Mouse (Mus musculus): ENCODE measurements at regions not wholly inside any gene's neighbourhood (a gene's known extent, or its start where the extent isn't known, plus 50 kb on each side); places are given as distances from the start of the nearest gene placed in this dataset.

GRCm38 (mm10) chr4:84222805-84223335, 452.2 kb downstream of the Bnc2 start:
- DNase-seq (ENCODE audit: low read depth), result no peak

DNA sequence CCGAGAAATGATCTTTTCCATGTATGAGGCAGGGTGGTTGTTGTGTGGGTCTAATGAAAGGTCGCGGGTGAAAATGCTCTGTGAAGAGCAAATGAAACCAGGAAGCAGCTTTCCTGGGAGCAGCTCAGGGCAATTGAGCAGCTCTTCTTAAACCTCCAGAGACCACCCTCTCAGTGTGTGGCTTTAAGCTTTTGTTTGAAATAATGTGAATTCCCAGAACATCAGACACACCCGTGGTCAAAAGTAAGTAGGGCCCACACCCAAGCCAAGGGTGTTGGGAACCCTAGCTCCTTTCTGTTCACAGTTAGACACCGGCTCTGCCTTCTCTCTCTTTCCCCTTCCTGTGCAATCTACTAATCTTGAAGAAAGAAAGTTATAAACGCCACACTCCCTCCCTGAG, 450.5 kb downstream of the Bnc2 start:
- DNase-seq (ENCODE audit: low read depth), result no peak

All from c-Kit-positive CD71-negative TER-119-negative erythroid progenitor cells, embryonic 14.5 days (primary cell).